Mouse (Mus musculus) hindbrain, embryonic 10.5 days (tissue): Measurements from ENCODE around the gene Hist1h2ao. TPM values are rescaled to one million over a fixed set of nuclear protein-coding genes. Genes with fewer than 3 reads are reported as not detected.

ENCODE experiments used
- polyA plus RNA-seq: library from polyadenylated mRNA; unstranded; fragments of >200 nt; fragmentation: Nextera tagmentation; extraction: Ambion mirVana; gene quantifications from 2 replicates; pipeline ENCODE4 v1.2.1, GENCODE M21; 2016

Gene Hist1h2ao
- polyA plus RNA-seq, 1 experiment from 2014 or later = 2.3 TPM

Other genes with a start within 250 kb of the Hist1h2ao start
- not detected in 2 replicates for gene Olfr1364, start 228.7 kb upstream of the Hist1h2ao start, polyA plus RNA-seq
- gene Olfr1362, start 196.4 kb upstream of the Hist1h2ao start, polyA plus RNA-seq = not detected in 2 replicates
- gene Olfr11, start 167.9 kb upstream of the Hist1h2ao start, polyA plus RNA-seq = not detected in 2 replicates
- gene Olfr1361, start 147.1 kb upstream of the Hist1h2ao start, polyA plus RNA-seq = not detected in 2 replicates
- gene Olfr1360, start 133.1 kb upstream of the Hist1h2ao start, polyA plus RNA-seq = not detected in 2 replicates
- not detected in 2 replicates for gene Olfr1359, start 112.4 kb upstream of the Hist1h2ao start, polyA plus RNA-seq
- 2.2 TPM in 1 of 2 replicates, not detected in the other for gene Hist1h2bl, start 94.3 kb upstream of the Hist1h2ao start, polyA plus RNA-seq
- gene Hist1h2ai, start 94.0 kb upstream of the Hist1h2ao start, polyA plus RNA-seq = 16.6 and 22.9 TPM in 2 replicates
- gene Hist1h3h, start 92.8 kb upstream of the Hist1h2ao start, polyA plus RNA-seq = 12.7 and 15.7 TPM in 2 replicates
- gene Hist1h2bm, start 88.4 kb upstream of the Hist1h2ao start, polyA plus RNA-seq = 5.2 and 6.1 TPM in 2 replicates
- gene Hist1h4j, start 75.4 kb upstream of the Hist1h2ao start, polyA plus RNA-seq = 0.58 and 0.85 TPM in 2 replicates
- 2.8 and 4.2 TPM in 2 replicates for gene Hist1h4k, start 60.0 kb upstream of the Hist1h2ao start, polyA plus RNA-seq
- 14.0 and 21.0 TPM in 2 replicates for gene Hist1h2ak, start 56.6 kb upstream of the Hist1h2ao start, polyA plus RNA-seq
- 1.0 and 3.4 TPM in 2 replicates for gene Hist1h2bn, start 56.3 kb upstream of the Hist1h2ao start, polyA plus RNA-seq
- 39.0 and 41.1 TPM in 2 replicates for gene Hist1h1b, start 29.8 kb upstream of the Hist1h2ao start, polyA plus RNA-seq
- 112 and 120 TPM in 2 replicates for gene Hist1h3i, start 27.1 kb upstream of the Hist1h2ao start, polyA plus RNA-seq
- gene Hist1h2an, start 23.2 kb upstream of the Hist1h2ao start, polyA plus RNA-seq = 9.9 and 11.4 TPM in 2 replicates
- 2.4 and 3.3 TPM in 2 replicates for gene Hist1h2bp, start 23.0 kb upstream of the Hist1h2ao start, polyA plus RNA-seq
- 18.9 and 20.9 TPM in 2 replicates for gene Hist1h2bq, start 268 bp upstream of the Hist1h2ao start, polyA plus RNA-seq
- not detected in 2 replicates for gene Hist1h4m, start 1.3 kb downstream of the Hist1h2ao start, polyA plus RNA-seq
- gene Hist1h4n, start 21.7 kb downstream of the Hist1h2ao start, polyA plus RNA-seq = 9.7 and 10.0 TPM in 2 replicates
- gene Hist1h2ap, start 23.0 kb downstream of the Hist1h2ao start, polyA plus RNA-seq = 6,234 and 6,449 TPM in 2 replicates
- 19.3 and 21.2 TPM in 2 replicates for gene Hist1h2br, start 23.3 kb downstream of the Hist1h2ao start, polyA plus RNA-seq
- 20.6 and 24.7 TPM in 2 replicates for gene Zfp184, start 134.6 kb downstream of the Hist1h2ao start, polyA plus RNA-seq
- gene Pom121l2, start 170.7 kb downstream of the Hist1h2ao start, polyA plus RNA-seq = 0.07 TPM in 1 of 2 replicates, not detected in the other
- gene Prss16, start 199.3 kb downstream of the Hist1h2ao start, polyA plus RNA-seq = 0.18 TPM in 1 of 2 replicates, not detected in the other
- gene Hist1h2ah, start 225.1 kb downstream of the Hist1h2ao start, polyA plus RNA-seq = 5.5 and 11.0 TPM in 2 replicates
- 6.6 and 6.9 TPM in 2 replicates for gene Hist1h2bk, start 225.4 kb downstream of the Hist1h2ao start, polyA plus RNA-seq
- 33.6 and 41.8 TPM in 2 replicates for gene Hist1h4i, start 230.9 kb downstream of the Hist1h2ao start, polyA plus RNA-seq
- 63.1 and 65.4 TPM in 2 replicates for gene Hist1h2ag, start 232.5 kb downstream of the Hist1h2ao start, polyA plus RNA-seq
- gene Hist1h2bj, start 232.7 kb downstream of the Hist1h2ao start, polyA plus RNA-seq = 12.6 and 15.5 TPM in 2 replicates